Mouse (Mus musculus) embryonic facial prominence, embryonic 13.5 days (tissue): Measurements from ENCODE around the gene Kpna2. TPM values are rescaled to one million over a fixed set of nuclear protein-coding genes. Genes with fewer than 3 reads are reported as not detected.

Experiments
- ATAC-seq: fragments of 200-750 bp; cut with Nextera tagmentation; 2 replicates; pipeline ENCODE4 v1.8.0; 2017; ENCODE audit warnings: low read depth; ENCODE audit not compliant: insufficient number of reproducible peaks, insufficient read depth, low FRiP score, low TSS enrichment
- H3K27ac ChIP-seq: fragments of 300-500 bp; sonication (generic); 2 replicates; pipeline ENCODE4 v1.5.1; 2015; ENCODE audit warnings: moderate library complexity, mild to moderate bottlenecking, inconsistent platforms
- H3K27me3 ChIP-seq: fragments of 300-500 bp; sonication (generic); 2 replicates; pipeline ENCODE4 v1.6.1; 2015; ENCODE audit warnings: mild to moderate bottlenecking, inconsistent platforms
- H3K36me3 ChIP-seq: fragments of 300-500 bp; sonication (generic); 2 replicates; pipeline ENCODE4 v1.6.1; 2015; ENCODE audit warnings: mild to moderate bottlenecking, inconsistent platforms
- H3K4me1 ChIP-seq: fragments of 300-500 bp; sonication (generic); 2 replicates; pipeline ENCODE4 v1.6.1; 2015; ENCODE audit warnings: inconsistent platforms
- H3K4me2 ChIP-seq: fragments of 300-500 bp; sonication (generic); 2 replicates; pipeline ENCODE4 v1.6.1; 2015; ENCODE audit warnings: moderate library complexity, mild to moderate bottlenecking, inconsistent platforms
- H3K4me3 ChIP-seq: fragments of 300-500 bp; sonication (generic); 2 replicates; pipeline ENCODE4 v1.5.1; 2015; ENCODE audit warnings: mild to moderate bottlenecking, inconsistent platforms
- H3K9ac ChIP-seq: fragments of 300-500 bp; sonication (generic); 2 replicates; pipeline ENCODE4 v1.6.1; 2015; ENCODE audit warnings: mild to moderate bottlenecking, inconsistent platforms
- H3K9me3 ChIP-seq: fragments of 300-500 bp; sonication (generic); 2 replicates; pipeline ENCODE4 v1.6.1; 2016; ENCODE audit warnings: inconsistent platforms
- WGBS: fragments of 180-500 bp; shearing (Covaris S2); methylation state at CpG from one replicate; pipeline ENCODE4 v1.1.7; 2015; ENCODE audit warnings: mixed read lengths; 5-methylcytosine and 5-hydroxymethylcytosine counted together
- polyA plus RNA-seq: library from polyadenylated mRNA; unstranded; fragments of >200 nt; fragmentation: Nextera tagmentation; extraction: Ambion mirVana; gene quantifications from 2 replicates; pipeline ENCODE4 v1.2.1, GENCODE M21; 2015

Gene Kpna2
- polyA plus RNA-seq, 1 experiment from 2014 or later = 398 TPM

- ATAC-seq = no peak
- no peak overlapping the region for H3K4me2 ChIP-seq
- no peaks in the 10 kb centered on the region for H3K9me3 ChIP-seq
- H3K27ac ChIP-seq = peak overlapping the region; percentile 51; the same call in 1 of the 2 replicates
- WGBS = 59% methylated on average over 8 of the region's 8 CpGs
- no peak overlapping the region for H3K4me3 ChIP-seq
- H3K36me3 ChIP-seq = no peaks in the 10 kb centered on the region
- no peaks in the 10 kb centered on the region for H3K27me3 ChIP-seq
- H3K4me1 ChIP-seq = peaks cover 10% of the 10 kb centered on the region
- no peak overlapping the region for H3K9ac ChIP-seq
Observed at GRCm38 (mm10) chr11:106954566-106954965, 44.8 kb downstream of the Kpna2 start.

GRCm38 (mm10) chr11:106954116-106954515 lies 45.2 kb downstream of the Kpna2 start:
- WGBS = 62% methylated on average over 9 of the region's 9 CpGs
- no peak overlapping the region for H3K4me2 ChIP-seq
- no peaks in the 10 kb centered on the region for H3K9me3 ChIP-seq
- no peak overlapping the region for H3K27ac ChIP-seq
- H3K36me3 ChIP-seq = no peaks in the 10 kb centered on the region
- peaks cover 10% of the 10 kb centered on the region for H3K4me1 ChIP-seq
- H3K27me3 ChIP-seq = no peaks in the 10 kb centered on the region
- H3K4me3 ChIP-seq = no peak overlapping the region
- no peak for ATAC-seq
- no peak overlapping the region for H3K9ac ChIP-seq

Other genes starting within 250 kb of the Kpna2 start
- gene Pecam1, start 248.9 kb downstream of the Kpna2 start, polyA plus RNA-seq = 29.0 and 33.7 TPM in 2 replicates
- gene Milr1, start 248.3 kb downstream of the Kpna2 start, polyA plus RNA-seq = 1.9 and 2.3 TPM in 2 replicates
- gene Polg2, start 220.0 kb downstream of the Kpna2 start, polyA plus RNA-seq = 14.1 and 14.7 TPM in 2 replicates
- 345 and 370 TPM in 2 replicates for gene Ddx5, start 210.4 kb downstream of the Kpna2 start, polyA plus RNA-seq
- 28.2 and 30.5 TPM in 2 replicates for gene Cep95, start 210.3 kb downstream of the Kpna2 start, polyA plus RNA-seq
- gene Smurf2, start 78.8 kb downstream of the Kpna2 start, polyA plus RNA-seq = 16.5 and 16.8 TPM in 2 replicates
- gene 1810010H24Rik, start 26.1 kb upstream of the Kpna2 start, polyA plus RNA-seq = 1.9 and 2.0 TPM in 2 replicates
- 43.8 and 47.7 TPM in 2 replicates for gene Bptf, start 132.6 kb upstream of the Kpna2 start, polyA plus RNA-seq
- gene Nol11, start 189.8 kb upstream of the Kpna2 start, polyA plus RNA-seq = 58.3 and 61.4 TPM in 2 replicates